Mouse (Mus musculus) pancreas, adult 10 weeks (tissue): Measurements from ENCODE around the gene Styx. TPM values are rescaled to one million over a fixed set of nuclear protein-coding genes. Genes with fewer than 3 reads are reported as not detected.

Source experiments
- polyA plus RNA-seq: library from polyadenylated mRNA; stranded (reverse); fragments of 350-450 nt; fragmentation: Illumina TruSeq; extraction: RNeasy Lipid Tissue Mini Kit (QIAGEN cat#74804); gene quantifications from one replicate; pipeline ENCODE4 v1.2.3, GENCODE M21; 2015; ENCODE audit warnings: low read depth, low replicate concordance; ENCODE audit not compliant: insufficient read depth

Gene Styx
- 1.9 TPM for polyA plus RNA-seq

DNA sequence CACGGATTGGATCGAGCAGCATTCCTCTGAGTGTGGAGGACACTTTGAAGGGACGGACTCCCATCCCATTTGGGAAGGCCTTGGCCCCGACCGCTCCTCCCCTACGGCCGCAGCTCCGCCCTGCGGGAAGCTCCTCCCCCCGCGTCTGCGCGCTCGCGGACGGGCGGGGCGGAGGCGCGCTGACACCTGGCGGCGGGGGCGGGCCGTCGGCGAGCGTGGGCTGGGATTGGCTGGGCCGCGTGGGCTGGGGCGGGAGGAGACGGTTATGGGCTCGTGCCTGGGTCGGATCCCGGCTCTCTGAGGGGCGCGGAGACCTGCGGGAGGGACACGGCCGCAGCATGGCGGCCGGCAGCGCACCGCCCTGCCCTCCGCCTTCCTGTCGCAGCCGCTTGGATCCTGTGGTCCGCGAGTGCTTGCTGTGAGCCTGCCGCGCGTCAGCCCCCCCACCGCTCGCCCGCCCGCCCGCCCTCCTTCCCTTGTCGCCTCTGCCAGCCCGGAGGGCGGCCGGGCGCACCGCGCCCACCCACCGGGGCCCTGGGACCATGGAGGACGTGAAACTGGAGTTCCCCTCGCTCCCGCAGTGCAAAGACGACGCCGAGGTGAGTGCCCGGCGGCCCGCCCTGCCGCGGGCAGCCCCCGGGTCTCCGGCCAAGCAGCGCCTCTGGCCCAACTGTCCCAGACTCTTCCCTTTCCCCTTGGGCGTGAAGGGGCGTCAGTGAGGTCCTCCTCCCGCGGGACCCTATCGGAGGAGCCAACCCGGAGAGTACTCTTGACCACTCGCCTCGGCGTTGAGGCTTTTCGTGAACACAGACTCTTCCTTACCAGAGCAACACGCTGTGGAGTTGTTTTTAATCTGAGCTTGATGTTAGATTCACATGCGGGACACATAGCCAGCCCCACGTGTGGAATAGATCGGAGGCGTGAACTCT lies at the start of gene Styx:
Styx (plus strand) TSS at position 163 of the 929 bp plus-strand sequence.

DNA sequence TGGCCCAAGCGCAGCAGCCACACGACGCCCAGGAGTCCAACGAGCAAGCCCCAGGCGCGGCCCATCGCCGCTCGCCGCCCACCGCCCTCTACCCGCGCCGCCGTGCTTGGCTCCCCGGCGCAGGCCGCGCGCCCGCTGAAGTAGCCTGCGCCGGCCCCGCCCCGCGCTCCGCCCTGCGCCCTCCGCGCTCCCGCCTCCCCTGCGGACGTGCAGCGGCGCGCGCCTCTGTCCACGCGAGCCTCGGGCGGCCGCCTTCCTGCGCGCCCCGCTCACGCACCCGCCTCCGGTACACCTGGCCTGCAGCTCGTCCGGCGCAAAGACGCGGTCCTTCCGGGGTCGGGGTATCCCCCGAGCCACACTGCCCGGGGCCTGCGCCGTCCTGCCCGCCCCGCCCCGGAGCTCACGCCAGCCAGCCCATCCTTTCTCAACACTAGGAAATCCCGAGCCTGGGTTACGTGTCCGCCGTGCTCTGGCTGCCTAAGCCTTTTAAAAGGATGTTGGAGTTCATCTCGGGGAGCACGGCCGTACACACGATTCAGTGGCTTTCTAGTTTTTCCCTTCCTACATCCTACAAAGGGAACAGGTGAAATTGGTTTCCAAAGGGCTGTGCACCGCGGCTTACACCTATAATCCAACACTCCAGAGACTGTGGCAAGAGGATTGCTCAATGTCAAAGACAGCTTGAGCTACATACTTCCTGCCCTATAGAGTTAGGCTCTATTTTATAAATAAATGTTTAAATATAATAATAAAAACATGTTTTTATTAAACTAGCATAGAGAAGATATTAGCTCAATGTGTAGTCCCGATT lies 32.3 kb upstream of the Styx start, which contains the start of gene Ero1l:
Ero1l (minus strand) TSS at position 346 of the 811 bp plus-strand sequence.

DNA sequence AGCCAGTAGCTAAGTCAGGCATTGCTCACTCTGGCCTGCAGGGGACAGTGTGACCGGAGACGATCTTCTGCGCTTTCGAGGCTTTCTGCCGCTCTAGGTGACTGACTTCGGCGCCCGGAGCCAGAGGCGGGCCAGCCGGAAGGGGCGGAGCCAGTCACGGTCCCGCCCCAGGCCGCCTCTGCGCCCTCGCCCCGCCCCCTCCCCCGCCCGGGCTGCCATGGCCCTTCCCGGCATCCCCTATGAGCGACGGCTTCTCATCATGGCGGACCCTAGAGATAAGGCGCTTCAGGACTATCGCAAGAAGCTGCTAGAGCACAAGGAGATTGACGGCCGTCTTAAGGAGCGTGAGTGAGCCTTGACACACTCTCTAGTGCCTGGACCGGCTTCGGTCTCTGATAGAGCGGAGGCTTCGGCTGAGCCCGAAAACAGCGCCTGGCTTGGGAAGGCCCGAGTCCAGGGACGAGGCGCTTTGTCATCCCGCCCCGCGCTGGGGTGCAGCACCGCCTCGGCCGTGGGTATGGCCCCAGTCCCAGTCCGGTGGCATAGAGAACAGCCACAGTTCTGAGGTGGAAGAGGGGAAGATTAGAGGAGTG lies 21.2 kb upstream of the Styx start, which contains the start of gene Psmc6:
Psmc6 (plus strand) TSS at position 200 of the 593 bp plus-strand sequence.

DNA sequence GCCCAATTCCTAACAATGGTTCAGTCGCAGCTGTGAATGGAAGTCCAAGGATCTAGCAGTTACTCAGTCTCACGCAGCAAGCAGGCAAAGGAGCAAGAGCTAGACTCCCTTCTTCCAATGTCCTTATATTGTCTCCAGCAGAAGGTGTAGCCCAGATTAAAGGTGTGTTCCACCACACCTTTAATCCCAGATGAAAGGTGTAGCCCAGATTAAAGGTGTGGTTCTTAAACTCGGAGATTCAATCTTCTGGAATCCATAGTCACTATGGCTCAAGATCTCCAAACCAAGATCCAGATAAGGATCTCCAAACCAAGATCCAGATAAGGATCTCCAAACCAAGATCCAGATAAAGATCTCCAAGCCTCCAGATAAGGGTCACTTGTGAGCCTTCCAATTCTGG lies 53.9 kb downstream of the Styx start, which contains the start of gene Gnpnat1:
Gnpnat1 (minus strand) TSS at position 101 of the 400 bp plus-strand sequence.

Other genes with a start within 250 kb of the Styx start
- not detected for gene Gpr137c, start 131.4 kb upstream of the Styx start, polyA plus RNA-seq
- 3.7 TPM for gene Txndc16, start 130.8 kb upstream of the Styx start, polyA plus RNA-seq
- gene Ero1l, start 32.3 kb upstream of the Styx start, polyA plus RNA-seq = 5.5 TPM
- 25.5 TPM for gene Psmc6, start 21.3 kb upstream of the Styx start, polyA plus RNA-seq
- gene Gnpnat1, start 53.8 kb downstream of the Styx start, polyA plus RNA-seq = 10.0 TPM
- 17.9 TPM for gene Fermt2, start 179.0 kb downstream of the Styx start, polyA plus RNA-seq